Mouse (Mus musculus) lung, postnatal 4 days (tissue): Measurements from ENCODE around the gene Gm17018.
A peak's percentile ranks its signal among the peaks of the same experiment; 100 is the strongest.

Experiments
- DNase-seq, 2 experiments: peaks; one replicate each; pipeline ENCODE4 v3.0.0; 2021

Gm17018 gene

GRCm38 (mm10) chr19:45592916-45593315, 32.5 kb downstream of the Gm17018 start:
- DNase-seq: no peak

GRCm38 (mm10) chr19:45594079-45594478, 33.7 kb downstream of the Gm17018 start:
- DNase-seq: no peak

GRCm38 (mm10) chr19:45595481-45595880, 35.1 kb downstream of the Gm17018 start:
- DNase-seq: no peak

GRCm38 (mm10) chr19:45596019-45596418, 35.6 kb downstream of the Gm17018 start:
- DNase-seq: peak in 1 of 2 experiments; percentile 60

DNA sequence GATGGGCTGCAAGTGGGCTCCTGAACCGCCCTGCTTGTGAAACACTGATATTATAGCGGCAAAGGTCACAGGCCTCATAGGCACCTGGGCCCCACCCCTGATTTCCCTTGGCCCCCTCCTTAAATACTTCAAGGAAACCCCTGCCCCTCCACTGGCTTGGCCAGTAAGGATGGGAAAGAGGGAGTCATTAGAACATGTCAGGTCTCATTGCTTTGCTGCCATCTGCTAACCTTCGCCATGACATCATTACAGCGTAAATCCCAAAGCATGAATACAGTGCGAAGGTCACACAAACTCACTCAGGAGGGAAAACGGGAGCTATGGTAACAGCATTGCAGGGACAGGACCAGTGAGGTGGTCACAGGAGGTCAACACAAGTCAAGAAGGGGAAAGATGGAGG, 36.0 kb downstream of the Gm17018 start:
- DNase-seq: no peak

DNA sequence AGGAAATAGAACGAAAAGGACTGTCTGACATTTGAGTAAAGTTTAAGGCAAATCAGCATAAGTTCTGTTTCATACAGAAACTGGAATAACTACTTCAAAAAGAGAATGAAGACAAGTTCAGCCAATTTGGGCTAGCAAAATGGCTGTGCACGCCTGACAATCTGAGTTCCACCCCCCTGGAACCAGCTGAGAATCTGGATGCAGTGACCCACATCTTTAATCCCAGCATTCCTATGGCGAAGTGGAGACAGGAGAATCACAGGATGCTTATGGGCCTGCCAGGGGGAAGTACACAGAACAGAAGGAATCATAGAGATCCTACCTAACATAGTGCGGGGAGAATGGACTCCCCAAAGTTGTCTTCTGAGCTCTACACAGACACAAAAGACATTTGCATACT, 36.7 kb downstream of the Gm17018 start:
- DNase-seq: no peak

DNA sequence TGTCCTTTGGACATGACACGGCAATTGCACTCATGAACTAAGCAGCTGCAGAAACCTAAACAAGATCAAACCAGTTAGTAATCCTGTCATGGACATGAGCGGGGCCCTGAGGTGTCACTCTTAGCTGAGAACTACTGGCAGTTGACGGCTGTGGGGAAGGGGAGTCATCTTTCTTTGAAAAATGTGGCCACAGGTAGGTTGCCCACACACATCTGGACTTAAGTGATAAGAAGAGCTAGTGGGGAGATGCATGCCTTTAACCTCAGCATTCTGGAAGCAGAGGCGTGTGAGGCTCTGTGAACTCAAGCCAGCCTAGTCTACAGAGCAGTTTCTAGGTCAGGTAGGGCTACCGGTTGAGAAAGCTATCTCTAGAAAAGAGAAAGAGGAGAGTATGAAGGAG, 42.2 kb downstream of the Gm17018 start:
- DNase-seq: no peak

DNA sequence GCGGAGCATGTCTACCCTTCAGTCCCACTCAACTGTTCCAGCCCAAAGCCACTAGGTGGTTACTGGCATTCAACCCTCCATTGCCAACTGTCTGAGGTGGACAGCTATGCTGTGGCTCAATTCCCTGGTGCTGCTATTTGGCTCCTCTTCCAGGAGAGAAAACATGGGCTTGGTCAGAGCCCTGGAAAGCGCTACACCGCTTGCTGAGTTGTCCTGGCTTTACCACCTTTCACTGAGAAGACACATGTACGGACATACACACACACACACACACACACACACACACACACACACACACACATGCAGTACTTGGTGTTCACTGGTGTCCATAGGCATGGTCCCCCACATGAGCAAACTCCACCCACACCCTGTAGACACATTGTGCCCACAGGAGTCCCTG, 46.3 kb downstream of the Gm17018 start:
- DNase-seq: no peak

- no peak for DNase-seq
Measured at GRCm38 (mm10) chr19:45607479-45607878, 47.1 kb downstream of the Gm17018 start.

GRCm38 (mm10) chr19:45608648-45609339, 48.4 kb downstream of the Gm17018 start:
- no peak for DNase-seq

DNA sequence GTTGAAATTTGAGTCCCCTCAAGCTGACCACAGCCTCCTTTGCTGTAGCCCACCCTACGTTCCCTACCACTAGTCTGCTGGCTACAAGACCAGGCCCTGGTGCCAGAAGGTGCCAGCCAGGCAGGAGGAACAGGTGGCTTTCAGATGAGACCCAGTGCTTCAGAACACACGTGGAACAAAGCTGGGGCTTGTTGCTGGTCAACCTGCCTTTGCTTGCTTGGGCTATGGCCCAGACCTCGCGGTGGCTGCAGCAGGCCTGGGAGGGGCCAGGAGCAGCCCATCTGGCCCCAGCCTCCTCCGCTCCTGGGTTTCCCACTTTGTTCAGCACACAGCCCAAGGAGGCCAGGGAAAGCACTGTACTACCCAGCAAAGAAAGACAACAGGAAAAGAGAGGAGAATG, 50.4 kb downstream of the Gm17018 start:
- DNase-seq: no peak

- DNase-seq: peak in 1 of 2 experiments; percentile 58
Measured at GRCm38 (mm10) chr19:45614375-45614774, 54.0 kb downstream of the Gm17018 start.

DNA sequence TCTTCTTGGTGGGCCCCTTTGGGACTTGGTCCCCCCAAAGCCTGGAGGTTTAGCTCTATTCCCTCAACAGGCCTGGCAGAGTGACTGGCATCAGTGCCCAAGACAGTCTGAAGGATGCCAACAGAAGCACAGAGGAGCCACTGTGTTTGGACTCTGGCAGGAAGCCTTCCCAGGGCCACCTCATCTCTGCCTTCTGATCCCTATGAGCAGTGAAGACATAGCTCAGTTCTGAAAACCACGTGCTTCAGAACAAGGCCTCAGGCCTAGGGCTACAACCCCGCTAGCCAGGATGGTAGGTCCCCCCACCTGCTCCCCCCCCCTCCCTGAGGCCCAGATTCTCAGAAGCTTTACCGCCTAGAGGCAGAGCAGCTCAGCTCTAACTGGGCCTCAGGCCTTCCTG, 54.5 kb downstream of the Gm17018 start:
- no peak for DNase-seq

DNA sequence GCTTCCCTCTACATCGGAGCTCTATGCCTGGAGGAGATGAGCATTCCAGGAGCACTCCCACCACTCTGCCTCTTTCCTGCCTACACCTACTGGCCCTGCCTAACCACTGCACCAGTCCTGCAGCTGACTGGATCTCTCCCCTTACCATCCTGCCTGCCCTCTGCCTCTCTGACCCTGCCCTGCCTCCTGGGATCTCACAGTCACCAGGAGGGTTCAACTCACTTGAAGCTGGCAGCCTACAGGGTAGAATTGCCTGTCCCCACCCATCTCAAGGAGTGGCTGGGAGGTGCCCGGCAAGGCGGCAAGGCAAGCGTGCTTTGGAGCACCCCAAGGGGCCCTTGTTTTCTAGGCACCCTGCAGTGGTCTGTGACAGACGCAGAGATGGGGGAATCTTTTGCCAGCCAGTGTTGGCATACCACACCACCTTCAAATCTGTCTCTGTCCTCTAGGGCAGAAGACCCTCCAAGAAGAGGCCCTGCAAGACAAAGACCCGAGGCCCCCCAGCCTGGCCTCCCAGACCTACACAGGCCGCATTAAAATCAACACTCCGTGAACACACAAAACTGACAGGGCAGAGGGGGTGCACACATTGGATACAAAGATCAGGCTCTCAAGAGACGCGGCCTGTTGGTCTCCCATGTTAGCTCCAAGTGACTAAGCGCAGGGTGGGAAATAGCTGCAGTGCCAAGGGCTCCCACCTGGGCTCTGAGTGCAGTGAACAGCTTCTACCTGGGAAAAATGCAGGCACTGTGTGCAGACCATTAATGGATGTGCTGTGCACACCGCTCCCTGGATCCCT, 55.2 kb downstream of the Gm17018 start:
- DNase-seq: no peak

DNA sequence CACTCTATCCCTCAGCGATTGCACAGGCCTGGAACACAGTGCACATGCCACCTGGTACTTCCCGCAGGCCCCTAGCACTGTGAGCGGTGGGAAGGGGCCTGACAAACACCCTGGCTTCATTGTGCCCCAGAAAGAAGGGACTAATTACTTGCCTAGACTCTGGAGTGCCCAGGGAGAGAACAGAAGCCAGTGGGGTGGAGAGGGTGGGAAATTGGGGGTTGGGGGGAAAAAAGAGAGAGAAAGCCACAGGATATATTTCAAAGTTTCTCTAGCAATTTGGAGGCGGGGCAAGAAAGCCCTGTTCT, 55.8 kb downstream of the Gm17018 start:
- no peak for DNase-seq

- DNase-seq: no peak
Measured at GRCm38 (mm10) chr19:45616735-45617134, 56.3 kb downstream of the Gm17018 start.

DNA sequence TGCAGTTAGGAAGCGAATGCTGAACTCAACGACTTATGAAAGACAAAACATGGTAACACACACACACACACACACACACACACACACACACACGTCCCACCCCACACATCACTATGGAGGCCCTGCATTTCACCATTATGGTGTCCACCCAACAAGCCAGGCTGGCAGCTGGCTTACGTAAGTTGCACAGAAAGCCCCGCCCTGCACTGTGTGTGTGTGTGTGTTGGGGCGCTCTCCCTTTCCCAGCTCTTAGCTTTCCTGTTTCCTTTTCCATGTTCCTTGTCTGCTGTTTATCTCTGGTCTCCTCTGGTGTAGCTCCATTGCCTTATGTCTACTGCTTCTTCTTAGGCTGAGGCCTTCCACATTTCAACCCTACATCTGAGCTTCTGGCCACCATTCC, 57.8 kb downstream of the Gm17018 start:
- peak in 1 of 2 experiments; percentile 45 for DNase-seq

DNA sequence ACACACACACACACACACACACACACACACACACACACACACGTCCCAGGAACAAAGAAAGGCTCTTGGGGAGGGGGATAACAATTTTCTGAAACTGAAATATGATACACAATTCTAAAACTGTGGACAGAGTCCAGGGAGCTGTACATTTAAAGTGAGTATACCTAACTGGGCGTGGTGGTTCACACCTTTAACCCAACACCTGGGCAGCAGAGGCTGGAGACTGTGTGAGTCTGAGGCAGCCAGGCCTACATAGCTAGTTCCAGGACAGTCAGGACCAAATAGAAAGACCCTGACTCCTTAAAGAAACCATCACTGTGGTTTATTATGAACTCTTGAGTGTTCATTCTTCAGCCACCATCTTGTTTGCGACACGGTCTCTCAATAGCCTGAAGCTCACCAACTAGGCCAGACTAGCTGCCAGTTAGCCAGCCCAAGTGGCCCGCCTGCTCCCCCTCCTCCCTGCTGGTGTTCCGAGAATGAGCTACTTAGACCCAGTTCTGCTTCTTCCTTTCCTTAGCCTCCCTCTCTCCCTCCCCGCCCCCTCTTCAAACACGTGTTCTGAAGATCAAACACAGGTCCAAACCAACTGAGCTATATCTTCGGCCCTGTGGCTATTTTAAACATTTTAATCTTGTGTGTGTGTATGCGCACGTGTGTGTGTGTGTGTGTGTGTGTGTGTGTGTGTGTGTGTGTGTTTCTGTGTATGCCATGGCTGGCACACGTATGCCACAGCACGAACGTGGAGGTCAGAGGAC, 59.5 kb downstream of the Gm17018 start:
- no peak for DNase-seq

GRCm38 (mm10) chr19:45621061-45621460, 60.6 kb downstream of the Gm17018 start:
- no peak for DNase-seq

- DNase-seq: no peak
Measured at GRCm38 (mm10) chr19:45622144-45622543, 61.7 kb downstream of the Gm17018 start.

GRCm38 (mm10) chr19:45623710-45624109, 63.3 kb downstream of the Gm17018 start:
- DNase-seq: no peak

DNA sequence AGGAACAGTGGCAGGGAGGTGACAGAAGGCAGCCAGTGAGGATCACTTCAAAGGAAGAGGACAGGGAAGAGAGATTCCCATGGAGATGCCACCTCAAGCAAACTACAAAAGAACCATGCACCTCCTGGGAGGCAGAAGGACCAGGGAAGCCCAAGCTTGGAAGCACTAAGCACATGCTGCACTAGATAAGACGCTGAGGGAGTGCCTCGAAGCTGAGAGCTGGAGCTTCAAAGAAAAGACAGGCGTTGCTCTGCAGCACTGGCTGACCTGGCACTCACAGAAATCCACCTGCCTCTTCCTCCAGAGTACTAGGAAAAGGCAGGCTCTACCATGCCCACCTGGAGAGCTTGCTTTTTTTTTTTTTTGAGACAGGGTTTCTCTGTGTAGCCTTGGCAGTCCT, 66.6 kb downstream of the Gm17018 start:
- DNase-seq: no peak

- no peak for DNase-seq
Measured at GRCm38 (mm10) chr19:45628649-45629048, 68.2 kb downstream of the Gm17018 start.

- no peak for DNase-seq
Measured at GRCm38 (mm10) chr19:45629219-45629618, 68.8 kb downstream of the Gm17018 start.
